Mouse (Mus musculus) kidney, adult 9 months (tissue): ENCODE measurements at regions not wholly inside any gene's neighbourhood (a gene's known extent, or its start where the extent isn't known, plus 50 kb on each side); places are given as distances from the start of the nearest gene placed in this dataset.
"Not testable (repeated sequence)": the region's sequence is repeated elsewhere in the genome, so short reads cannot be mapped to it uniquely, and the experiment has no call there.

Experiments used
- DNase-seq: peaks from one replicate; pipeline ENCODE4 v3.0.0; 2022

DNA sequence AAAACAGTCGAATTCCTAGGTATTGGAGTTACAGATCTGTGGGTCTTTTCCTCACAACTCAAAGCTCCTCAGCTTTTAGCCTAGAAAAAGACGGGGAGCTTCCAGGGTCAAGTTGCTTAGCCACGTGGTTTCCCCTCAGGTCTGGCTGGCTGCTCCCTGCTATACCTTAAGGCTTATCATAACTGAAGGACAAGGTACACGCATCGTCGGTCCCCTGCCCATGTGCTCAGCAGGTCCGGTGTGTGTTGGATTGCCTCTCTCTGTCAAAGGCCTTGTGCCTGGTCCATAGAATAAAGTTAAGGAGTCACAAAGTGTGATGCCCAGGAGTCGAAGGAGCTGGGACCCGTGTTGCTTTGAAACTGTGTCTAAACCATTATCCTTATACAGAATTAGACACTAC is 337.7 kb upstream of the Rgma start:
- DNase-seq, result no peak

GRCm38 (mm10) chr7:73039921-73040320 is 335.4 kb upstream of the Rgma start:
- DNase-seq, result peak; percentile 58

DNA sequence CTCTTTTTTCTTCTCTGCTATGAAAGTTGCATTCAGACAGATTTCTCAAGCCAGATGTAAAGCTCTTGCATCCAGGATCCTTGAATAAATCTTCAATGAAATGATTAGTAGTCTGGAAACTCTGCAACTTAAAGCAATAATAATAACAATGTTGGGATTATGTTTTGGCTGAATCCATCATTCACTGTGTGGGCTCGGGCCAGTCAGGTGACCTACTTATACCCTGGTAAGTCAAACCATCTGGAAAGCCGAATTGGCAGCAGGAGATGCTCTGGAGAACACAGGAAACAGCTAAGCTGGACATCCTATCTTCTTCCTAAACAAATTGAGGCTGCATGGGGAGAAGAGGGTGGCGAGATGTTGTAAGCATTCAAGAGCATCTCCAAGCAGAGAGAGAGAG is 331.0 kb upstream of the Rgma start:
- no peak for DNase-seq

- no peak for DNase-seq
Measured at GRCm38 (mm10) chr7:73055891-73056290, 319.4 kb upstream of the Rgma start.

GRCm38 (mm10) chr7:73063556-73063955 is 311.8 kb upstream of the Rgma start:
- no peak for DNase-seq

- DNase-seq, result no peak
Measured at GRCm38 (mm10) chr7:73068534-73068933, 306.8 kb upstream of the Rgma start.

GRCm38 (mm10) chr7:73069352-73069751 is 306.0 kb upstream of the Rgma start:
- DNase-seq, result no peak

- not testable (repeated sequence) for DNase-seq
Measured at GRCm38 (mm10) chr7:73075391-73075790, 299.9 kb upstream of the Rgma start.

DNA sequence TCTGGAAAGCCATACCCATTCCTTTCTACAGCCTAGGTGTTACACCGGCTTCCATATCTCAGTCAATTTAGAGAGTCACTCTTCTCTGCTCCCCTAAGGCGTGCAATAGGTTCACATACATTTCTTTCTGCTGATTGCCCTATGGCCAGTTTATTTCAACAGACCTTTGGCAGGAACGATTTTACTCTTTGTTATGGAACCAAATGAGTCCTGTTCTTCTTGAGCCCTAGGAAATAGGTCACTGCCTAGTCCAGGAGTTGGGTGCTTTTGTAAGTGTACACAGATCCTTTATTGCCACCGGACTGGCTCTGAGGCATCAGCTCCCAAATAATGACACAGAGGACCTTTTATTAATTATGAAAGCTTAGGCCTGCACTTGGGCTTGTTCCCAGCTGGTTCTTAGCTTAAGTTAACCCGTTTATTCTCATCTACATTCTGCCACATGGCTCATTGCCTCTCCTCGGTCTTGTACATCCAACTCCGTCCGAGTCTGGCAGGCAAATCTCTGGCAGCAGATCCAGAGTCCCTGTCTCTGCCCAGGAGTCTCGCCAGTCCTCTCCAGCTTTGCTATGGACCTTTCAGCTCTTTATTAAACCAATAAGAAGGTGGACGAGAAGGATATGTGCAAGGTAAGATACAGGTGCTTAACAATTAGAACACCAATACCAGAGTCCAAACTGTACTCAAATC is 287.7 kb upstream of the Rgma start:
- no peak for DNase-seq

- DNase-seq, result no peak
Measured at GRCm38 (mm10) chr7:73088321-73088720, 287.0 kb upstream of the Rgma start.

GRCm38 (mm10) chr7:73091758-73092157 is 283.6 kb upstream of the Rgma start:
- no peak for DNase-seq

GRCm38 (mm10) chr7:73094059-73094458 is 281.2 kb upstream of the Rgma start:
- DNase-seq, result peak; percentile 31

DNA sequence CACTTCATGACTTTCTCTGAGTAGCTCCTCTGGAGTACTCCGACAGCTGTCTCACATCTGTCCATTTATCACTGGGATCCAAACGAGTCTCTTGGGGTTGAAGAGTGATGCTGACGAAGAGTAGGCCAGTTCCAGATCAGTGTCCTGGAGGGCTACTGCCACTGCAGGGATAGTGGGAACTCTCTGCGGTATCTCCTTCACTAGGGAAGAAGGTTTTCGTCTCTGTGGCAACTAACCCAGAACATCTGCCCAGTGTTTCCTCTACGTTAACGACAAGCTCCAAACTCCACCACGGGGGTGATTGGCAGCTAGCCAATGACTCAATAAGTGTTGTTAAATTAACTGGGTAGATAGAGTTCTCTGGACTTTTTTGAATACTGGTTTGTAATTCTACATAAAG is 256.4 kb upstream of the Rgma start:
- peak; percentile 20 for DNase-seq

DNA sequence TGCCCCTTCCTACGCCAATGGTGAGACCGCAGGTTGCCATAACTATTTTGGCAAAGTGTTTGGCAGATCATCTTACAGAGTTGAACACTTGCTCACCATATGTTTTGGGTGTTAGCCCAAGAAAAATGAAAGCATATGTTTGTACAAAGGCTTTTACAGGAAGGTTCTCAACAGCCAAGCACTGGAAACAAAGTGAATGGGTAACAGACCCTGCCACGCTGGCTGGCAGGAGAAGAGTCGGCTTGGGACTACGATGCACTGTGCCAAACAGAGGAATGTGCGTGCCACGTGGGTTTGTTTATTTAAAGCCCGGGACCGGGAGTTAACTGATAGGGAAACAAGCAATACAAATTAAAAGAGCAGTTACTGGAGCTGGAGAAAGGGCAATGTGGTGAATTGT is 255.0 kb upstream of the Rgma start:
- no peak for DNase-seq

GRCm38 (mm10) chr7:73124976-73125375 is 250.3 kb upstream of the Rgma start:
- peak; percentile 54 for DNase-seq

- no peak for DNase-seq
Measured at GRCm38 (mm10) chr7:73125864-73126263, 249.4 kb upstream of the Rgma start.

DNA sequence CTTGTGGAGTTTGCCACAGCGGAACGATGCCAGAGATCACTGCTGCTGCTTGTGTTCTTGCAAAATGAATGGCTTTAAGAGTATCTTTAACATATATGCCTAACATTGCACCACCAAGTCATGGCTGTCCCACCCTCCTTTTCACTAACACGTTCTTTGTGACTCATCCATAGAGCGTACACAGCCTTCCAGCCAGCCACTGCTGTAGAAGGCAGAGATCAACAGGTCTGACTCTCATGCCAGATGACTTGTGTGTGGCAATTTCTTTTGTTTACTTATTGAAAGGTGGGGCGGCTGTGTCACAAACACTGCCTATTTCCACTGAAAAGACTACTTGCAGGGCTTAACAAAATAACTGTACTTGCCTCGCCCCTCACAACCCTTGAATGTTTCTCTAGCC is 239.5 kb upstream of the Rgma start:
- DNase-seq, result no peak

DNA sequence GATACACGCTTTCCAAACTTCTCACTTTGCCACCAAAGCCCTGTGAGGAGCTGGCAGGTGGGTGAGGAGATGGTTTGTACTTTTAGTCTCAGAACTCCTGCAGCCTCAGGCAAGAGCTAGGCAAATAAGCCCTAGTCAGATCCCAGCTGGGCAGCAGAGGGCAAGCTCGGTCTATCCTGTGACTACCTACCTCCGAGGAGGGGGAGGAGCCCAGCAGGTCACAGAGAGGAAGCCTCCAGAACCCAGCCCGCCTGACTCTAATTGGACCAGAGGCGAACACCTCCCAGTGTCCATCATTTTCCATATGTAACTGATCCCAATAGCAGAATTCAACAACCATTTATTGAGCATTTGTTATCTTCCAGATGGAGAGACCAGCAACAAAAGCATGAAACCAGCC is 237.0 kb upstream of the Rgma start:
- peak; percentile 13 for DNase-seq

- no peak for DNase-seq
Measured at GRCm38 (mm10) chr7:73138861-73139493, 236.3 kb upstream of the Rgma start.

GRCm38 (mm10) chr7:73139901-73140300 is 235.4 kb upstream of the Rgma start:
- no peak for DNase-seq

DNA sequence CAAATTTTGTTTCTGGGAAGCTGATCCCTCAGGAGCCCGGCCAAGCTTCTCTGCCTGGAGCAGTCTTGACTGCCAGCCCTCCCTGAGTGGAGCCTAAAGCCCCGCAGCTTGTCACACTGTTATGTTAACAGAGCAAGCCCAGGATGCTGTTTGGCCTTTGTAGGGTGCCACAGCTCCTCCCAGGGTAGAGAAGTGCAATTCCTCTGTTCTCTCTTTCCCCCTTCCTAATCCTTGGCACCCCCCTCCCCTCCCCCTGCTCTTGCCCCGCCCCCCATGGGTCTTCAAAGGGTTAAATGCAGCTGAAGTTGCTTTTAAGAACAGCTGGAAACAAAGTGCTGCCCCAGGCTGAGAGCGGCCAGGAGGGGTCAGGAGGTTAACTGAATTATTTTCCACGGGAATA is 234.1 kb upstream of the Rgma start:
- no peak for DNase-seq

GRCm38 (mm10) chr7:73143902-73144301 is 231.4 kb upstream of the Rgma start:
- no peak for DNase-seq

DNA sequence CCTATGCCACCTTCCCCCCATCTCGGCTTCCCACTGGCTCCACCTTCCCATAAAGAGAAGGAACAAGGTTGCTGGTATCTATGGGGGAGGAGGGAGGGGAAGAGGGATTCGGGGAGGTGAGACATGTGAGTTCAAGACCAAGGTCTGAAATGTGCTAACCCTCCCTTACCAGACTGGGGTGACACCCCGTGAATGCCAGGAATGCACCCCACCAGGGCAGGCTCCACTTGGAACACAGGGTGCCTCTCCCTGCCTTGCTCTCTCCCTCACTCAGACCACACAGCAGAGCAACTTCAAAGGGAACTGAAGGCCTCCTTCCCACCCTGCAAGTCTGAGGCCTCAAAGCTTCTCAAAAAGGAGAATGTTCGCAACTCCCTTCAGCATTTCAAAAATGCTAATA is 230.5 kb upstream of the Rgma start:
- no peak for DNase-seq

DNA sequence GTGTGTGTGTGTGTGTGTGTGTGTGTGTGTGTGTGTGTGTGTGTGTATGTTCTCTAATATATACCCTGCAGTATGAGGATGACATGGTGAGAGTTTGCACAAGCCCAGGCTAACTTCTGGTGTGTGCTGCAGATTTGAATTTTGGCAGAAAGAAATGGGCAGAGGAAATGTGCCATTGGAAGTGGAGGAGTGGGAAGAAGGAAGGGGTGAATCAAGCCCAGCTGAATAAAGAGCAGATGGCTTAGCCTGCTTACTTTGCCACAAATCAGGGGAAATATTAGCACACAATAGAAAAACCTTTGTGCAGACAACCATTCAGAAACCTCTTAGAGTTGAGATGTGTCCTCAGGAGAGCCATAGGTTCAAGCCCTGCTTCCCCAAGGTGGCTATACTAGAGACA is 228.1 kb upstream of the Rgma start:
- no peak for DNase-seq

DNA sequence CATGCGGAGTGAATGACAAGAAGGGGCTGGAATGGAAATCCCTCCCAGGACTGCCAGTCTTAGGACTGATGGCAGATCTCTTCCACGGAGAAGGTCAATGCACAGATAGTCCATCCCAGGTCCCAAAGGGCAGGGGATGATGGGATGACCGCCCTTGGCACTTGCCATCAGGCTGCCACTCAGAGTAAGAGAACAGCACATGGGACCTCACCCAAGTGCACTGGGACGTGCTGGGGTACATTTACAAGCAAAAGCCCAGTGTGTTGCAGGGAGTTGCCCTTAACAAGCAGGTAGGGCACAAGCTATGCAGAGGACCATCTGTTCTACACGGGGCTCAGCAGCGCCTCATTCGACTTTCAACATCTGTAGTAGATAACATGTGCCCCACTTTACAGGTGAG is 224.9 kb upstream of the Rgma start:
- no peak for DNase-seq
